Mouse (Mus musculus): ENCODE results near the gene Ccdc153. TPM values are rescaled to one million over a fixed set of nuclear protein-coding genes. Genes with fewer than 3 reads are reported as not detected.

Gene Ccdc153
- polyA plus RNA-seq, 3 experiments from 2014 or later, result not detected

- no peak for ATAC-seq
These were observed 435 bp downstream of the Ccdc153 start for GRCm38 (mm10) chr9:44240911-44241310.

GRCm38 (mm10) chr9:44241418-44241817 is 942 bp downstream of the Ccdc153 start:
- no peak for ATAC-seq

GRCm38 (mm10) chr9:44243621-44244020 is 3.1 kb downstream of the Ccdc153 start:
- ATAC-seq, result no peak

GRCm38 (mm10) chr9:44247907-44248306 is 7.4 kb downstream of the Ccdc153 start:
- ATAC-seq, result no peak

- ATAC-seq, result no peak
These were observed 9.0 kb downstream of the Ccdc153 start for GRCm38 (mm10) chr9:44249181-44250146.

GRCm38 (mm10) chr9:44250445-44250844 is 10.0 kb downstream of the Ccdc153 start:
- no peak for ATAC-seq

GRCm38 (mm10) chr9:44251314-44251713 is 10.8 kb downstream of the Ccdc153 start, which contains the start of gene Pdzd3:
Pdzd3 (minus strand) TSS chr9:44251471.
- no peak for ATAC-seq

- ATAC-seq, result no peak
These were observed 13.0 kb downstream of the Ccdc153 start for GRCm38 (mm10) chr9:44253441-44253840.

GRCm38 (mm10) chr9:44254508-44255135 is 14.1 kb downstream of the Ccdc153 start:
- ATAC-seq, result no peak

- ATAC-seq, result no peak
These were observed 14.7 kb downstream of the Ccdc153 start for GRCm38 (mm10) chr9:44255136-44255521.

- ATAC-seq, result no peak
These were observed 15.7 kb downstream of the Ccdc153 start for GRCm38 (mm10) chr9:44256213-44256612.

GRCm38 (mm10) chr9:44259014-44259413 is 18.5 kb downstream of the Ccdc153 start:
- no peak for ATAC-seq

GRCm38 (mm10) chr9:44261388-44261787 is 20.9 kb downstream of the Ccdc153 start:
- ATAC-seq, result no peak

- ATAC-seq, result no peak
These were observed 26.2 kb downstream of the Ccdc153 start for GRCm38 (mm10) chr9:44266478-44267226.

GRCm38 (mm10) chr9:44267319-44268026 is 27.0 kb downstream of the Ccdc153 start:
- no peak for ATAC-seq

GRCm38 (mm10) chr9:44268027-44268360 is 27.5 kb downstream of the Ccdc153 start:
- ATAC-seq, result peak; percentile 90

GRCm38 (mm10) chr9:44268432-44268831 is 28.0 kb downstream of the Ccdc153 start, which contains the start of gene Nlrx1:
Nlrx1 (minus strand) TSS chr9:44268599.
- ATAC-seq, result peak; percentile 40

- ATAC-seq, result no peak
These were observed 28.6 kb downstream of the Ccdc153 start for GRCm38 (mm10) chr9:44269077-44269476.

- no peak for ATAC-seq
These were observed 29.5 kb downstream of the Ccdc153 start for GRCm38 (mm10) chr9:44269973-44270372.

- ATAC-seq, result no peak
These were observed 42.7 kb downstream of the Ccdc153 start for GRCm38 (mm10) chr9:44283183-44283582.

- ATAC-seq, result no peak
These were observed 45.9 kb downstream of the Ccdc153 start for GRCm38 (mm10) chr9:44286256-44286850.

- ATAC-seq, result no peak
These were observed 46.5 kb downstream of the Ccdc153 start for GRCm38 (mm10) chr9:44287003-44287400.
